Mouse (Mus musculus): Measurements from ENCODE around the gene Cntfr. TPM values are rescaled to one million over a fixed set of nuclear protein-coding genes. Genes with fewer than 3 reads are reported as not detected.

The Cntfr gene
- not detected for polyA plus RNA-seq (2017; shearing (Covaris generic))

DNA sequence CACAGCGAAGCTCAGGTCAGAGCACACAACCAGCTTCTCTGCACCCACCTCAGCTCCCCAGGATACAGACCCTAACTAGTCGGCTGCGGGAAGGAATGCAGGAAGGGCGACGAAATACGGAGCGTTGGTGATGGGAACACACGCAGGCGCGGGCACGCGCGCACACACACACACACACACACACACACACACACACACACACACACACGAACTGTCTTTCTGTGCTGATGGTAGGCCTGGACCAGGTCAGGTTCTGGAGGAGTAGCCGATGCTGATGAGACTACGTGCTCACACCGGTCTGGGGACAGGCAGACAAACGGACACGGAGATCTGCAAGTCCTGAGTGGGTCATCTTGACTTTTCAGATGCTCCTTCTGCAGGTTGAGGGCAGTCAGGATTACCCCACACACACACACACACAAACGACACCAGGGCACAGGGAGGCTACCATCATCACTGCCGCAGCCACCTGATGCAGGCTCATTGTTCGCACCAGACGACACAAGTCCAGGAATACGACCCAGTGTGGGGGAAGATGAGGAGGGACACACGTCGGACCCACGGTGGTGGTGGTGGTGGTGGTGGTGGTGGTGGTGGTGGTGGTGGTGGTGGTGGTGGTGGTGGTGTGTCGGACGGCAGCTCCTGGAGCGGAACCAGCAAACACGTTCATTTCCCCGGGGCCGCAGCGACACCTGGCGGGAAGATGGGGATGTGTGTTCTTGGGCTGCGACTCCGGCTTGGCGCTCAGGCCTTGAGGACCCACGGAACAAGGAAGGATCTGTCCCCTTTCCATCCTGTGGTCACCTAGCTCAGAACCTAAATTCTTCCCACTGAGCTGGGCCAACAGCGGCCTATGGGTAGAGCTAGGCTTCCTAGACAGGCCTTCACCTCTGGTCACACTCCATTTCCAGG is at the start of gene Cntfr:
Gene Cntfr (minus strand): TSS at position 160 of the 912 bp plus-strand sequence.

DNA sequence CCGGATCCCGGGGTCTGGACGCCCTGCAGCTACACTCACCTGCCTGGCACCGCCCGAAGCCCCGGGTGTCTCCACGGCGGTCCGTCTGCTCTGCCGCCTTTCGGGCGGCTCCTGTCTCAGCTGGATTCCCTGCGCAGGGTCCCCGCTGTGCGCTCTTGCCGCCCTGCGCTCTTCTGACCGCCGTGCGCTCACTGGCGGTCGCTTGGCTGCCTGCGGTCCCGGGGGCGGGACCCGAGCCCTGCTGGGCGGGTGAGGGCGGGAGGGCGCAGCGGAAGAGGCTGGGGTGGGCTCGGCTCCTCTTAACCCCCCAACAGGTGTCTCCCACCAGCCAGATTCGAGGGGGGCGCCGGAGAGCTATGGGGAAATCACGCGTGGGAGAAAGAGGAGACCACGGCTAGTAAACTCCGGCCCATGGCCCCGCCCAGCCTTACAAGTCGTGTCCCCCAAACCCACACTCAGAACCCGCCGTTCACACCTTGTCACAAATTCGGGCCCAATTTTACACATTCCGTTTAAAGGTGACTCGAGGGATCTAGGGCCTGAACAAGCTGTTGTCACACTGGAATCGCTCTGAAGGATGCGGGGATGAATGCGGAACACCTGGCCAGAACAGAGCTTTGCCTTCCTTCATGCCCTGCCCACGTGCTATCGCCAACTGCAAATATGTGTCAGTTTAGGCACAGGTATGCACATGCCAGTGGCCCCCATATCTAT is 34.3 kb upstream of the Cntfr start, which contains the start of gene Arid3c:
Gene Arid3c (minus strand): TSS at position 91 of the 714 bp plus-strand sequence.

DNA sequence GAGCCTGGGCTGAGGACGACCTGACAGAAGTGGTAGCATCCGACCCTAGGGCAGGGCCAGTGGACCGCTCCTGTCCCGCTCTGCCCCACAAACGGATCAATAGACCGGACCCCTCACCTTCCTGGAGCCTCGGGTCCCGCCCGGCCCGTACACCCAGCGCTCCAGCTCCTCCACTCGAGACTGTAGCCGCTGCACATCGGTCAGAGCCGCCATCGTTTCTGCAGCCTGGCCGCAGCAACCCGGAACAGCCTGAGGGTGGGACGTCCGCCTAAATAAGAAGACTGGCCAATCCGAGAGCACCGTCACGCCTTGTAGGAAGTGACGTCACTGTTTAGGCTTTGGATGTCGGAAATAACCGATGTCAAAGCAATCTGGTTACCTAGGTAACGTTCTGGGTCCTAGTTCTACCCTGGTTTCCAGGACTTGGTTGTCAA is 26.0 kb upstream of the Cntfr start, which contains the start of gene Dctn3:
Gene Dctn3 (minus strand): TSS at position 253 of the 434 bp plus-strand sequence.

DNA sequence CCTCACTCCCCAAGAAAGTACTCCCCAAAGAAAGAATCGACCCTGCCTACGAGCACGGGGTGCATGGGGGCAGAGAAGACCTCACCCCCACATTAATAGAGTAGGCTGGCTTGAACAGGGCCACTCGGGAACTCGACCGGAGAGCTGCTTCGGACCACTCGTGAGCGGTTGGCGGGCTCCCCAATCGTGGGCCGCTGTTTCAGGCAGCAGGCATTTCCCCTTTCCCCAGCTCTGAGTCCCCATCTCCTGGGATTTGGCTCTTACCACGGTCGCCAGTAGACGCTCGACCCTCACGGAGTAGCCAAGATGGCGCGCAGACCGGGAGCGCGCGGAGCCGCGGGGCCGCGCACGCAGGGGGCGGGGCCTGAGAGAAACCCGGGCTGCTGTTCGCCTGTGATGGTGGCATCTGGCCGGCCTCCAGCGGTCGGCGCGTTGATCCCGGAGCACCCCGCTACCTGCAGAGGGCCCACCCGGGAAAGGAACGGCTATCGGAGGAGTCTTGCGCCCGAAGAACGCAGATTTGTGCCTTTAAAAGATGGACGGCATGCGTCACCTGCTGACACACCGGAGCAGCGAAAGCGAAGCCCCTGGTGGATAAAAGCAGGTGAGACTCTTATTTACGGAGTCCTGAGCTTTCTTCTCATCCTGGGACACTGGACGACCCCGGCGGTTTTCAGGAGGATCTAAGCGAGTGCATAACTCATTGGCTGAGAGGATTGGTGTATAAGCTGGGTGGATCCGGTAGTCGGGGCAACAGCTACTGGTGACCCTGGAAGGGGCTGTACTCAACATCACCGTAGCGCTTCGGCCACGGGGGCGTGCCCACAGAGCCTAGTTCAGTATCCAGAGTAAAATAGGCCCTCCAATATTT is 16.5 kb upstream of the Cntfr start, which contains the start of gene Rpp25l:
Gene Rpp25l (minus strand): TSS at position 338 of the 871 bp plus-strand sequence.

DNA sequence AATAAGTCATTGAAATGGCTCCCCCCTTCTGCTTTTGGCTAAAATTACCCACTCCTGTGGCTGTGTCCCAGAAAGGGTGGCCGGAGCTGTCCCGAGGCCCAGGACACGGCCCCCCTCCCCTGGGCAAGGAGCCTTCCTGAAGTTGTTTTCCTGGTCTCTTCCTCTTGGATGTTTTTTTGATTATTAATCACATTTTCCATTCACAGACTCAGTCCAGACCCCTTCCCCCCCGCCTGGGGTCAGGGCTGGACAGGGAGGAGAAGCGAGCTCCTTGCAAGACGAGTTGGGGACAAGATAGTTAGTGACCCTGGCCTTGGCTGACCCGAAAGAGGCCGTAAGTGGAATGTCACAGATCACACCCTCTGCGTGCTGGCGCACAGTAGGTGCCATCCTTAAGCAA is 2.9 kb upstream of the Cntfr start, which contains the start of gene Il11ra1:
Gene Il11ra1 (plus strand): TSS at position 207 of the 400 bp plus-strand sequence.

DNA sequence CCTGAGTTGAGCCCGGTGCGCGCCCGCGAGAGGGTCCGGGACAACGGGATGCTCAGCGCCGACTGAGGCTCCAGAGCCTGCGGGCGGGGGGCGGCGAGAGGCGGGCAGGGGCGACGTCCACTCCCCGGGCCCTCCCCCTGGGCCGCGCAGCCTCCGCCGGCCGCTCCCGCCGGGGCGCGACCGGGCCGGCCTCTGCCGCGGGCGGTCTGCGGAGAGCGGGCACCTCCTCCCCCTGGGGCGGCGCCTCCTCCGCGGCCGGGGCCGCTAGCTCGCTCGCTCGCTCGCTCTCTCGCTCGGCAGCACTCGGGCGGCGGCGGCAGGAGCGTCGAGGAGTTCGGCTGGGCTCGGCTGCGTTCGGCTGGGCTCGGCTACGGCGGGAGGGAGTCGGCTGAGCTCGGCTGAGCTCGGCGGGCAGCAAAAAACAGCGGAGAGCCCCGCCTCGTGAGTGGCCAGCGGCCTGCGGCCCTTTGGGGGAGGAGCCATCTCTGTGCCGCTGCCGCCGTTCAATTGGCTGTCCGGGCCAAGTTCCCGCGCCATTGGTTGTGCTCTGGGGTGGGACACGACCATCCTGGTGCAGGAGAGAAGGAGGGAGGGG is 56.9 kb downstream of the Cntfr start, which contains the start of gene Enho:
Gene Enho (minus strand): TSS at position 412 of the 595 bp plus-strand sequence.

Other genes starting within 250 kb of the Cntfr start
- 1 to 10 TPM; 1.2 to 1.4 TPM for gene Kif24, start 232.2 kb downstream of the Cntfr start, polyA plus RNA-seq (2017; shearing (Covaris generic))
- gene Nudt2, start 231.9 kb downstream of the Cntfr start, polyA plus RNA-seq (2017; shearing (Covaris generic)), result 10 to 100 TPM; 15.3 to 16.5 TPM
- gene AI464131, start 194.0 kb downstream of the Cntfr start, polyA plus RNA-seq (2017; shearing (Covaris generic)), result under 1 TPM; 0.24 to 0.72 TPM
- gene 1110017D15Rik, start 179.8 kb downstream of the Cntfr start, polyA plus RNA-seq (2017; shearing (Covaris generic)), result not detected
- 1 to 10 TPM; 3.1 to 3.5 TPM for gene Fam219a, start 127.6 kb downstream of the Cntfr start, polyA plus RNA-seq (2017; shearing (Covaris generic))
- gene Dnaic1, start 127.3 kb downstream of the Cntfr start, polyA plus RNA-seq (2017; shearing (Covaris generic)), result not detected
- under 1 TPM in 1 of 2 experiments, not detected in 1; 0.50 TPM for gene Enho, start 56.8 kb downstream of the Cntfr start, polyA plus RNA-seq (2017; shearing (Covaris generic))
- 1 to 10 TPM; 2.7 to 5.1 TPM for gene Il11ra1, start 2.9 kb upstream of the Cntfr start, polyA plus RNA-seq (2017; shearing (Covaris generic))
- gene Rpp25l, start 16.4 kb upstream of the Cntfr start, polyA plus RNA-seq (2017; shearing (Covaris generic)), result 10 to 100 TPM; 45.8 to 48.4 TPM
- 100 to 1,000 TPM; 138 to 139 TPM for gene Dctn3, start 26.1 kb upstream of the Cntfr start, polyA plus RNA-seq (2017; shearing (Covaris generic))
- gene Arid3c, start 34.1 kb upstream of the Cntfr start, polyA plus RNA-seq (2017; shearing (Covaris generic)), result not detected
- 10 to 100 TPM; 67.6 to 86.4 TPM for gene Galt, start 58.1 kb upstream of the Cntfr start, polyA plus RNA-seq (2017; shearing (Covaris generic))
- 10 to 100 TPM; 21.2 to 31.7 TPM for gene Sigmar1, start 59.1 kb upstream of the Cntfr start, polyA plus RNA-seq (2017; shearing (Covaris generic))
- 1 to 10 TPM; 5.6 to 8.4 TPM for gene Ccl27a, start 77.2 kb upstream of the Cntfr start, polyA plus RNA-seq (2017; shearing (Covaris generic))
- not detected for gene Gm21541, start 206.5 kb upstream of the Cntfr start, polyA plus RNA-seq (2017; shearing (Covaris generic))
- 1 to 10 TPM in 1 of 2 experiments, under 1 TPM in 1; 0.72 to 1.6 TPM for gene Gm20878, start 244.5 kb upstream of the Cntfr start, polyA plus RNA-seq (2017; shearing (Covaris generic))